8 mouse cellular contexts compared by ENCODE assay signal in genomic region chr2:119758844-119759835, GRCm38 (mm10). TPM values are rescaled to one million over a fixed set of nuclear protein-coding genes. Genes with fewer than 3 reads are reported as not detected.
DNase-seq lines count a peak whose midpoint lies in the region; ATAC-seq and TF ChIP-seq lines count a peak whose summit lies in the region.

No protein-coding gene starts in this region.

- no peak overlapping the region for H3K9ac ChIP-seq in lung, embryonic 15.5 days
- 0 out of 2 replicates have a peak overlapping the region, but pooled peaks have one; percentile 9 for H3K9ac ChIP-seq in limb, embryonic 11.5 days (ENCODE audit: low read length)
- H3K9ac ChIP-seq in neural tube, embryonic 12.5 days: no peak overlapping the region

- peak overlapping the region; percentile 94 for H3K4me2 ChIP-seq in lung, embryonic 15.5 days
- H3K4me2 ChIP-seq in limb, embryonic 11.5 days (ENCODE audit: low read depth, severe bottlenecking): peak overlapping the region; percentile 98
- H3K4me2 ChIP-seq in neural tube, embryonic 12.5 days (replicated peaks): peak overlapping the region; percentile 100

- no peak overlapping the region for H3K27ac ChIP-seq in lung, embryonic 15.5 days
- no peak overlapping the region for H3K27ac ChIP-seq in embryonic fibroblast, embryonic 13.5 days (ENCODE audit: insufficient read depth, low read length)
- H3K27ac ChIP-seq in limb, embryonic 11.5 days (replicated peaks; ENCODE audit: low read depth, low read length): no peak overlapping the region
- H3K27ac ChIP-seq in neural tube, embryonic 12.5 days: no peak overlapping the region

- peaks cover 72% of the 10 kb centered on the region for H3K27me3 ChIP-seq in lung, embryonic 15.5 days
- peaks cover 50% of the 10 kb centered on the region for H3K27me3 ChIP-seq in limb, embryonic 11.5 days (ENCODE audit: control insufficient read depth, insufficient read depth, low read length)
- peaks cover 47% of the 10 kb centered on the region for H3K27me3 ChIP-seq in neural tube, embryonic 12.5 days (replicated peaks)

- no peak for TF ChIP-seq POLR2A in embryonic fibroblast, embryonic 13.5 days (IDR thresholded peaks at IDR 0.05; ENCODE audit: low read depth, low read length)

- DNase-seq in lung, adult 18-20 months: no peak
- no peak for DNase-seq in limb, embryonic 11.5 days (ENCODE audit: low spot score)
- no peak for DNase-seq in right cerebral cortex, postnatal 25 days
- no peak for DNase-seq in cerebellum, adult 11-12 months
- DNase-seq in layer of hippocampus, postnatal 10 days (ENCODE audit: low spot score in 2 of 2): no peak

- H3K4me1 ChIP-seq in lung, embryonic 15.5 days: peaks cover 17% of the 10 kb centered on the region
- H3K4me1 ChIP-seq in embryonic fibroblast, embryonic 13.5 days (ENCODE audit: control insufficient read depth, insufficient read depth, low read length): no peaks in the 10 kb centered on the region
- peaks cover 6% of the 10 kb centered on the region; the same call in 1 of the 2 replicates for H3K4me1 ChIP-seq in limb, embryonic 11.5 days (ENCODE audit: control insufficient read depth, insufficient read depth, low read length)
- H3K4me1 ChIP-seq in neural tube, embryonic 12.5 days: peaks cover 20% of the 10 kb centered on the region

- peak overlapping the region; percentile 56 for H3K4me3 ChIP-seq in lung, embryonic 15.5 days
- H3K4me3 ChIP-seq in embryonic fibroblast, embryonic 13.5 days (ENCODE audit: insufficient read depth, low read length): peak overlapping the region; percentile 34
- peak overlapping the region; percentile 54 for H3K4me3 ChIP-seq in limb, embryonic 11.5 days (ENCODE audit: low read depth, low read length)
- H3K4me3 ChIP-seq in neural tube, embryonic 12.5 days: peak overlapping the region; percentile 58

- 6% methylated on average over 44 of the region's 44 CpGs for WGBS in lung, embryonic 15.5 days
- 3% methylated on average over 44 of the region's 44 CpGs for WGBS in limb, embryonic 11.5 days
- WGBS in neural tube, embryonic 12.5 days: 4% methylated on average over 44 of the region's 44 CpGs

- no peak for TF ChIP-seq CTCF in embryonic fibroblast, embryonic 13.5 days (IDR thresholded peaks at IDR 0.05; ENCODE audit: borderline replicate concordance, insufficient read depth, low read length)

- H3K36me3 ChIP-seq in lung, embryonic 15.5 days: peaks cover 9% of the 10 kb centered on the region
- no peaks in the 10 kb centered on the region; the same call in 1 of the 2 replicates for H3K36me3 ChIP-seq in limb, embryonic 11.5 days (ENCODE audit: control insufficient read depth, insufficient read depth, low read length)
- peaks cover 7% of the 10 kb centered on the region for H3K36me3 ChIP-seq in neural tube, embryonic 12.5 days

- no peaks in the 10 kb centered on the region for H3K9me3 ChIP-seq in lung, embryonic 15.5 days
- H3K9me3 ChIP-seq in limb, embryonic 11.5 days (ENCODE audit: control insufficient read depth, low read length): no peaks in the 10 kb centered on the region
- no peaks in the 10 kb centered on the region for H3K9me3 ChIP-seq in neural tube, embryonic 12.5 days

- peak; percentile 11; the same call in 1 of the 2 replicates for ATAC-seq in lung, embryonic 15.5 days (ENCODE audit: borderline replicate concordance, extremely low read depth, low FRiP score, low TSS enrichment)
- 0 out of 2 replicates have a peak, but pooled peaks have one; percentile 15 for ATAC-seq in limb, embryonic 11.5 days (ENCODE audit: insufficient number of reproducible peaks, low FRiP score, low TSS enrichment, low read depth)
- ATAC-seq in neural tube, embryonic 12.5 days (ENCODE audit: low FRiP score, low read depth): 0 out of 2 replicates have a peak, but pooled peaks have one; percentile 18

RNA-seq across cellular contexts. Expression of gene Ltk, which starts 1.1 kb away (rescaled TPM):
- 1.3 and 1.4 TPM in 2 replicates for polyA plus RNA-seq in lung, embryonic 15.5 days (2015; fragmentation: Nextera tagmentation; extraction: Ambion mirVana)
- not detected in 2 replicates for polyA plus RNA-seq in embryonic fibroblast, embryonic 13.5 days (2011; ENCODE audit: insufficient read length, low read depth, missing spikeins)
- not detected in 2 replicates for polyA plus RNA-seq in limb, embryonic 11.5 days (2014; fragmentation: Nextera tagmentation; extraction: Ambion mirVana)
- polyA plus RNA-seq in neural tube, embryonic 12.5 days (2016; fragmentation: Nextera tagmentation; extraction: Ambion mirVana): 0.26 and 0.61 TPM in 2 replicates
- total RNA-seq in layer of hippocampus, postnatal 10 days (2021): 1 to 10 TPM; 3.6 to 4.8 TPM

RNA-seq across cellular contexts. Expression of gene Itpka, which starts 17.0 kb away (rescaled TPM):
- polyA plus RNA-seq in lung, embryonic 15.5 days (2015; fragmentation: Nextera tagmentation; extraction: Ambion mirVana): 1.6 and 2.4 TPM in 2 replicates
- not detected in 2 replicates for polyA plus RNA-seq in embryonic fibroblast, embryonic 13.5 days (2011; ENCODE audit: insufficient read length, low read depth, missing spikeins)
- polyA plus RNA-seq in limb, embryonic 11.5 days (2014; fragmentation: Nextera tagmentation; extraction: Ambion mirVana): 0.64 and 0.81 TPM in 2 replicates
- 0.34 and 0.96 TPM in 2 replicates for polyA plus RNA-seq in neural tube, embryonic 12.5 days (2016; fragmentation: Nextera tagmentation; extraction: Ambion mirVana)
- total RNA-seq in layer of hippocampus, postnatal 10 days (2021): 100 to 1,000 TPM; 115 to 124 TPM

RNA-seq across cellular contexts. Expression of gene Rpap1, which starts 28.2 kb away (rescaled TPM):
- polyA plus RNA-seq in lung, embryonic 15.5 days (2015; fragmentation: Nextera tagmentation; extraction: Ambion mirVana): 30.4 and 31.7 TPM in 2 replicates
- polyA plus RNA-seq in embryonic fibroblast, embryonic 13.5 days (2011; ENCODE audit: insufficient read length, low read depth, missing spikeins): 12.2 and 13.0 TPM in 2 replicates
- 26.3 and 30.7 TPM in 2 replicates for polyA plus RNA-seq in limb, embryonic 11.5 days (2014; fragmentation: Nextera tagmentation; extraction: Ambion mirVana)
- 28.8 and 29.4 TPM in 2 replicates for polyA plus RNA-seq in neural tube, embryonic 12.5 days (2016; fragmentation: Nextera tagmentation; extraction: Ambion mirVana)
- total RNA-seq in layer of hippocampus, postnatal 10 days (2021): 10 to 100 TPM; 16.4 to 16.7 TPM

RNA-seq across cellular contexts. Expression of gene Tyro3, which starts 38.4 kb away (rescaled TPM):
- polyA plus RNA-seq in lung, embryonic 15.5 days (2015; fragmentation: Nextera tagmentation; extraction: Ambion mirVana): 21.4 and 21.6 TPM in 2 replicates
- polyA plus RNA-seq in embryonic fibroblast, embryonic 13.5 days (2011; ENCODE audit: insufficient read length, low read depth, missing spikeins): 17.8 and 19.9 TPM in 2 replicates
- 27.0 and 30.1 TPM in 2 replicates for polyA plus RNA-seq in limb, embryonic 11.5 days (2014; fragmentation: Nextera tagmentation; extraction: Ambion mirVana)
- 20.7 and 21.0 TPM in 2 replicates for polyA plus RNA-seq in neural tube, embryonic 12.5 days (2016; fragmentation: Nextera tagmentation; extraction: Ambion mirVana)
- 10 to 100 TPM; 48.6 to 64.7 TPM for total RNA-seq in layer of hippocampus, postnatal 10 days (2021)
